Mouse (Mus musculus): ENCODE measurements around the gene Scamp3.

Gene Scamp3

GRCm38 (mm10) chr3:89221167-89221566, 43.9 kb downstream of the Scamp3 start:
- no peak for ATAC-seq (ENCODE audit: insufficient number of reproducible peaks, low FRiP score, low TSS enrichment)

- ATAC-seq (ENCODE audit: insufficient number of reproducible peaks, low FRiP score, low TSS enrichment), result no peak
Measured at GRCm38 (mm10) chr3:89224796-89225195, 47.5 kb downstream of the Scamp3 start.

- no peak for ATAC-seq (ENCODE audit: insufficient number of reproducible peaks, low FRiP score, low TSS enrichment)
Measured at GRCm38 (mm10) chr3:89225321-89225815, 48.1 kb downstream of the Scamp3 start.

GRCm38 (mm10) chr3:89225918-89226317, 48.6 kb downstream of the Scamp3 start:
- ATAC-seq (ENCODE audit: insufficient number of reproducible peaks, low FRiP score, low TSS enrichment), result no peak

GRCm38 (mm10) chr3:89226361-89226760, 49.1 kb downstream of the Scamp3 start:
- ATAC-seq (ENCODE audit: insufficient number of reproducible peaks, low FRiP score, low TSS enrichment), result no peak

GRCm38 (mm10) chr3:89226900-89227299, 49.6 kb downstream of the Scamp3 start, which contains the start of gene Mtx1:
TSS of gene Mtx1 (minus strand) at chr3:89227088.
- ATAC-seq (ENCODE audit: insufficient number of reproducible peaks, low FRiP score, low TSS enrichment), result no peak

- ATAC-seq (ENCODE audit: insufficient number of reproducible peaks, low FRiP score, low TSS enrichment), result no peak
Measured at GRCm38 (mm10) chr3:89227307-89228179, 50.3 kb downstream of the Scamp3 start.

GRCm38 (mm10) chr3:89228180-89228549, 50.9 kb downstream of the Scamp3 start:
- ATAC-seq (ENCODE audit: insufficient number of reproducible peaks, low FRiP score, low TSS enrichment), result peak; percentile 69

- ATAC-seq (ENCODE audit: insufficient number of reproducible peaks, low FRiP score, low TSS enrichment), result no peak
Measured at GRCm38 (mm10) chr3:89228836-89229235, 51.6 kb downstream of the Scamp3 start, which contains the start of gene Muc1. TSS of gene Muc1 (plus strand) at chr3:89229057.

- ATAC-seq (ENCODE audit: insufficient number of reproducible peaks, low FRiP score, low TSS enrichment), result no peak
Measured at GRCm38 (mm10) chr3:89229276-89229675, 52.0 kb downstream of the Scamp3 start.

GRCm38 (mm10) chr3:89230561-89230960, 53.3 kb downstream of the Scamp3 start:
- no peak for ATAC-seq (ENCODE audit: insufficient number of reproducible peaks, low FRiP score, low TSS enrichment)

GRCm38 (mm10) chr3:89231345-89231744, 54.1 kb downstream of the Scamp3 start:
- no peak for ATAC-seq (ENCODE audit: insufficient number of reproducible peaks, low FRiP score, low TSS enrichment)

GRCm38 (mm10) chr3:89231772-89232275, 54.6 kb downstream of the Scamp3 start:
- ATAC-seq (ENCODE audit: insufficient number of reproducible peaks, low FRiP score, low TSS enrichment), result no peak
